Mouse (Mus musculus): Measurements from ENCODE around the gene B3gnt7. TPM values are rescaled to one million over a fixed set of nuclear protein-coding genes. Genes with fewer than 3 reads are reported as not detected.

Gene B3gnt7
- polyA plus RNA-seq, 1 experiment from 2014 or later, result 6.2 TPM

- Histone ChIP-seq H3K27me3 (replicated peaks; ENCODE audit: low read depth, poor library complexity, severe bottlenecking) (no peaks in the 10 kb centered on the region), H3K9me3 (no peaks in the 10 kb centered on the region), H3K27ac (replicated peaks) (no peak overlapping the region), H3K36me3 (replicated peaks) (no peaks in the 10 kb centered on the region), H3K4me1 (no peaks in the 10 kb centered on the region), H3K4me3 (no peak overlapping the region)
- no peak for DNase-seq (ENCODE audit: low spot score)
- 89% methylated on average over 5 of the region's 5 CpGs for WGBS
Measured at GRCm38 (mm10) chr1:86284101-86284500, 18.5 kb upstream of the B3gnt7 start.

DNA sequence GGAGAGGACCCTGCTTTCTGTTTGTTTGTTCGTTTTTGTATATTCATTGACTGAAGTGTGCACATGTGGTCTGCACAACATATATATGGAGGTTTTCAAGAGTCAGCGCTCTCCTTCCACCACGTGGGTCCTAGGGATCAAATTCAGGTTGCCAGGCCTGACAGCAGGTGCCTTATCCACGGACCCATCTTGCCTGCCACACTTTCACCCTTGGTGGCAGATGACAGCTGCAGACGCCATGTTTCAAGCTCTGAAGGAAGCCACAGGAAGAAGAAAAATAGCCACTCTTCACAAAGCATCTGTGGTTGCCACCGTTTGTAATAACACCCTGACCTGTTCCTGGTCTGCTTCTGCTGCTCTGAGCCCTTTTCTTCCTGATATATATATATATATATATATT lies 17.3 kb upstream of the B3gnt7 start:
- DNase-seq (ENCODE audit: low spot score), result no peak
- no peaks in the 10 kb centered on the region for H3K9me3 ChIP-seq
- no peaks in the 10 kb centered on the region for H3K27me3 ChIP-seq (replicated peaks; ENCODE audit: low read depth, poor library complexity, severe bottlenecking)
- H3K27ac ChIP-seq (replicated peaks), result no peak overlapping the region
- 81% methylated on average over 6 of the region's 6 CpGs for WGBS
- H3K4me3 ChIP-seq, result no peak overlapping the region
- no peaks in the 10 kb centered on the region for H3K36me3 ChIP-seq (replicated peaks)
- H3K4me1 ChIP-seq, result no peaks in the 10 kb centered on the region

- DNase-seq (ENCODE audit: low spot score), result no peak
- H3K27me3 ChIP-seq (replicated peaks; ENCODE audit: low read depth, poor library complexity, severe bottlenecking), result no peaks in the 10 kb centered on the region
- H3K4me1 ChIP-seq, result no peaks in the 10 kb centered on the region
- no peaks in the 10 kb centered on the region for H3K36me3 ChIP-seq (replicated peaks)
- H3K9me3 ChIP-seq, result no peaks in the 10 kb centered on the region
- H3K27ac ChIP-seq (replicated peaks), result no peak overlapping the region
- H3K4me3 ChIP-seq, result no peak overlapping the region
- 88% methylated on average over 4 of the region's 4 CpGs for WGBS
Measured at GRCm38 (mm10) chr1:86287473-86287872, 15.2 kb upstream of the B3gnt7 start.

DNA sequence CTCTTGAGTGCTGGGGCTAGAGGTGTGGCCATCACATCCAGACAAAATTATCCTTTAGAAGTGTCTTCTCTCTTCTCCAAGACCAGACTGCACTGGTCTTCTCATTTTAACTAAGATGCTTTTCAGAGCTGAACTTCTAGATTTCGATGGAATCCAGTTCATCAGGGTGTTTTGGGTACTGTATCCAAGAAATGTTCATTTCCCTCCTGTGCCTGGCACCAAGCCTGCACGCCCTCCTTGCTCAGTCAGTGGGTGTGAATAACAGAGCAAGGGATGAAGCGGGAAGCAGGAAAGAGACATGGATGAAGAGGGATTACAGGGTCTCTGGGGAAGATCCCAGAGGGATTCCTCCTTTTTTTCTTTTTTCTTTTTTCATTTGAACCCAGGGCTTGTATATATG lies 12.2 kb upstream of the B3gnt7 start:
- no peaks in the 10 kb centered on the region for H3K36me3 ChIP-seq (replicated peaks)
- H3K9me3 ChIP-seq, result no peaks in the 10 kb centered on the region
- H3K27me3 ChIP-seq (replicated peaks; ENCODE audit: low read depth, poor library complexity, severe bottlenecking), result no peaks in the 10 kb centered on the region
- DNase-seq (ENCODE audit: low spot score), result no peak
- peaks cover 12% of the 10 kb centered on the region; the same call in 1 of the 2 replicates for H3K4me1 ChIP-seq
- 67% methylated on average over 3 of the region's 3 CpGs for WGBS
- no peak overlapping the region for H3K4me3 ChIP-seq
- no peak overlapping the region for H3K27ac ChIP-seq (replicated peaks)

- Histone ChIP-seq H3K36me3 (replicated peaks) (no peaks in the 10 kb centered on the region), H3K27ac (replicated peaks) (no peak overlapping the region), H3K4me1 (peaks cover 12% of the 10 kb centered on the region; the same call in 1 of the 2 replicates), H3K9me3 (no peaks in the 10 kb centered on the region), H3K4me3 (no peak overlapping the region), H3K27me3 (replicated peaks; ENCODE audit: low read depth, poor library complexity, severe bottlenecking) (peaks cover 17% of the 10 kb centered on the region)
- 89% methylated on average over 3 of the region's 3 CpGs for WGBS
- DNase-seq (ENCODE audit: low spot score), result no peak
Measured at GRCm38 (mm10) chr1:86293091-86293490, 9.5 kb upstream of the B3gnt7 start.

GRCm38 (mm10) chr1:86293868-86294267 lies 8.8 kb upstream of the B3gnt7 start:
- WGBS, result 89% methylated on average over 5 of the region's 5 CpGs
- no peak overlapping the region for H3K4me3 ChIP-seq
- H3K27ac ChIP-seq (replicated peaks), result no peak overlapping the region
- DNase-seq (ENCODE audit: low spot score), result no peak
- peaks cover 19% of the 10 kb centered on the region for H3K27me3 ChIP-seq (replicated peaks; ENCODE audit: low read depth, poor library complexity, severe bottlenecking)
- H3K9me3 ChIP-seq, result no peaks in the 10 kb centered on the region
- H3K36me3 ChIP-seq (replicated peaks), result no peaks in the 10 kb centered on the region
- peaks cover 12% of the 10 kb centered on the region; the same call in 1 of the 2 replicates for H3K4me1 ChIP-seq

DNA sequence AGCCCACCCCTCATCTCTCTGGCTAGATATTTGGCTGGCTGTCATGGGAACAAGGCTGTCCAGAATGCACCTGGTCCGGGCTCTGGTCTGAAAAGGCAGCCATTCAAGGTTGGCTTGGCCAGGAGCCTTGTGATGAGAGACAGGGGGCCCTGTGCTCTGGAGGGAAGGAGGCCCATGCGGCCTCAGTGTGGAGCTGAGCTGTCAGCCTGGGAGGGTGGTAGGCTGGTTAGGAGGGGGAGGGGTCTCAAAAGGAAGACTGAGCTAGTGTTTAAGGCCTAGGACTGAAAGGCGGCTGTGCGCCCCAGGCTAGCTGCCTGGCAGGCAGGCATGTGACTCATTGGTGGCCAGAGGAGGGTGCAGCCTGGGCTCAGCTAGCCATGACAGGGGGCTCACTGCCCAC lies 8.2 kb upstream of the B3gnt7 start:
- Histone ChIP-seq H3K4me3 (no peak overlapping the region), H3K9me3 (no peaks in the 10 kb centered on the region), H3K27me3 (replicated peaks; ENCODE audit: low read depth, poor library complexity, severe bottlenecking) (peaks cover 19% of the 10 kb centered on the region), H3K36me3 (replicated peaks) (no peaks in the 10 kb centered on the region), H3K27ac (replicated peaks) (no peak overlapping the region), H3K4me1 (peaks cover 12% of the 10 kb centered on the region; the same call in 1 of the 2 replicates)
- 12% methylated on average over 4 of the region's 4 CpGs for WGBS
- peak; percentile 20 for DNase-seq (ENCODE audit: low spot score)

DNA sequence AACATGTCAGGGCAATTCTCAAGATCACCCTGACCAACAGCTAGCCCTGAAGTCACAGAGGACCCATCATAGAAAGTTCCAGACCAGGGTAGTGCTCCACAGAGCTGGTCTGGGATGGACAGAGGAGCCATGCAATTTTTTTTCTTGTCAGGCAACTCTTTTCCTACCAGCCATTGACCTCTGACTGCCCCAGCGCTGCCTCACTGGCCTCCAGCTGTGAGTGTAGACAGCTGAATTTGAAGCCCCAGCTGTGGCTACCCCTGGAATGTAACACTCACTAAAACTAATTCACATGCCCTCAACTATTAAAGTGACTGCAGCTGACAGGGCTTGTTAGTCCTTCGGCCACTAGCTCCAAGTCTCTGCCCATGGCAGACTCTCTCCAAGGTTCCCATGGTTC lies 2.5 kb upstream of the B3gnt7 start:
- Histone ChIP-seq H3K4me1 (peaks cover 44% of the 10 kb centered on the region), H3K36me3 (replicated peaks) (peaks cover under 1% of the 10 kb centered on the region), H3K27ac (replicated peaks) (no peak overlapping the region), H3K4me3 (no peak overlapping the region), H3K27me3 (replicated peaks; ENCODE audit: low read depth, poor library complexity, severe bottlenecking) (peaks cover 69% of the 10 kb centered on the region), H3K9me3 (no peaks in the 10 kb centered on the region)
- 24% methylated on average over 2 of the region's 2 CpGs for WGBS
- DNase-seq (ENCODE audit: low spot score), result peak; percentile 45

DNA sequence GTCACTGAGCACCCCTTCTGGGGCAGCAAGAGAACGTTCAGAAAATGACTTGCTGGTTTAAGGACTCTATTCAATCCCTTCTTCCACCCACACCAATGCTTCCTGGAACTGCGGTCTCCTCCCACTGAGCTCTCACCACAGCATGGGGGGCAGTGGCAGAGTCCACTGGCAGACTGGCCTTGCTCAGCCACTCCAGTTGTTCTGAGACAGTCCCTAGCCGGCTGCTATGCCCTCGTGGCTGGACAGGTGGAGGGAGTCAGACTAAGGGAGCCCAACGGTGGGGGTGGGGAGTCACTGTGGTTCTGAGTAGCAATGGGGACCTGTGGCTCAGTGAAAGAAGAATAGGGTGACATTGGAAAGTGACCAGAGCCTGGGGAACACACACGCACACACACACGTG lies 1.9 kb upstream of the B3gnt7 start:
- peaks cover 75% of the 10 kb centered on the region for H3K27me3 ChIP-seq (replicated peaks; ENCODE audit: low read depth, poor library complexity, severe bottlenecking)

DNA sequence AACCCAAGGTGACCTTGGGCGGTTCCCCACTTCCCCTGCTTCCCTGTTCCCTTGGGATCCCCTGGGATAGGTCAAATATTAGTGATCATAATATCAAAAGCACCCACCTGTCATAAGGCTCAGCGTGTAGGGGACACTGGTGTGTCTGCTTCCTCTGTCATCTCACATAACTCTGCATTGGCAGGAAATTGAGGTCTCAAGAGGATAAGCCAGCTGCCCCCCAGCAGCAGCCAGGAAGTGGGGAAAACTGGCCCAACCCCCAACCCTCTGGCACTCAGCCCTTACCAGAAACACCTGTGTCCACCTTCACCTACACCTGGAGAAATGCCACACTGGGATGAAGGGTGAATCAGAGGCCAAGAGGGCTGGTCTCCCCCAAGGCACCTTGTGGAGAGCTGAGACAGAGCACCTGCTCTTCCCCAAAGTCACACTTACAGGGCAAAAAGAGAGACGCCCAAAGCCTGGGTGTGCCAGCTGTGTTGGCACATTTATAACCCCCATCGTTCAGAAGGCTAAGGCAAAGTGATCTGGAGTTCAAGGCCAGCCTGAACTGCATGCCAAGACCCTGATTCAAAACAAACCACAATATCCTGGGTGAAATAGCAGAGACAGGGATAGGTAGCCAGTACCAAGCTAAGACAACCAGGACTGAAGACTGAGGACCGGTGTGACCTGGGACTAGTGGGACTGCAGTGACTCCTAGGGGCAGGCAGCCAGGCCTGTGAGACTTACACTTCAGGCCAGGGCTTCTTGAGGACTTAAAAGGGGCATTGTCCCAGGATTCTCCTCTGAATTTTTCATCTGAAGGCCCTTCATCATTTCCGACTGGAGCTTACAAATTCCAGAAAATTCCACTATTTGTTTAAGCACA lies 1.2 kb upstream of the B3gnt7 start:
- Histone ChIP-seq H3K4me1 (peaks cover 42% of the 10 kb centered on the region), H3K4me3 (no peak overlapping the region), H3K27me3 (replicated peaks; ENCODE audit: low read depth, poor library complexity, severe bottlenecking) (peaks cover 77% of the 10 kb centered on the region), H3K36me3 (replicated peaks) (peaks cover 13% of the 10 kb centered on the region), H3K9me3 (no peaks in the 10 kb centered on the region; the same call in 1 of the 2 replicates), H3K27ac (replicated peaks) (no peak overlapping the region)
- WGBS, result 47% methylated on average over 6 of the region's 6 CpGs
- DNase-seq (ENCODE audit: low spot score), result no peak

More for the DNA sequence above, 1.9 kb upstream of the B3gnt7 start:
- peaks cover 42% of the 10 kb centered on the region for H3K4me1 ChIP-seq
- no peak overlapping the region for H3K4me3 ChIP-seq
- 56% methylated on average over 7 of the region's 7 CpGs for WGBS
- no peak overlapping the region for H3K27ac ChIP-seq (replicated peaks)
- H3K9me3 ChIP-seq, result no peaks in the 10 kb centered on the region; the same call in 1 of the 2 replicates
- no peak for DNase-seq (ENCODE audit: low spot score)
- peaks cover 6% of the 10 kb centered on the region for H3K36me3 ChIP-seq (replicated peaks)

DNA sequence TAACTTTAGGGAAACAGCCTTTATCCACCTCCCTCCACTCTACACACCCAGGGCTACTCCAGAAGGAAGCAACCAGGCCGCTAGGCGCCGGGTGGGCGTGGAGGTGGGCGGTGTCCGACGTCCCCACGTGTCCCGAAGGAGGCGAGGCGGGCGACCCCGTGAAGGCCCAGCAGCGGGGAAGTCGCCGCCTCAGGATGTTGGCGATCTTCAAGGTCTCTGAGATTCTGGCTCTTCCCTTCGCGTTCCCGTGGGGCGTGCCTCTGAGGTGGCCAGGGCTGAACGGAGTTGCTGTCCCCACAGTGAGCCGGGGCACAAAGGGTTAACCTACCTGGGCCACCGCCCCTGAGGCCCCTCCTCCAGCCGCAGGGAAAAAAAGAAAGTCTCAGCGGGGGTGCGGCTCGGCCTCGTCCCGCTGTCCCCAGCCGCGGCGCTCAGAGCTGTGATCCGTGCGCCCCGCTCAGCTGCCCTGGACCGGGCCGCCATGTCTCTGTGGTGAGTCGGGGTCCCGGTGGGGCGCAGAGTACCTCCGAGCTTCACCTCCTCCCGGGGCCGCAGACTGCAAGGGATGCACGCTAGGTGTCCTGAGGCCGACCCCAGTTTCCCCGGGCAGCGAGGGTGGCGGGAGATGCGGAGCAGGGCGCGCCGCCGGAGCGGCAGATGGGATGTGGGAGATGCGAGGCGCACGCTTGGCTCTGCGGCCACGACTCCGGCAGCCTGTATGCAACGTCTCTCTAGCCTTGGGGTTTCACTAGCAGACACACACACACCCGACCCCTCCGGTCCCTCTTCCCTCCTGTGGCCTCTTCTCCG lies 636 bp downstream of the B3gnt7 start:
- Histone ChIP-seq H3K27me3 (replicated peaks; ENCODE audit: low read depth, poor library complexity, severe bottlenecking) (peaks cover 72% of the 10 kb centered on the region), H3K4me3 (peak overlapping the region; percentile 81), H3K9me3 (no peaks in the 10 kb centered on the region; the same call in 1 of the 2 replicates), H3K27ac (replicated peaks) (peak overlapping the region; percentile 80), H3K4me1 (peaks cover 51% of the 10 kb centered on the region), H3K36me3 (replicated peaks) (peaks cover 16% of the 10 kb centered on the region)
- DNase-seq (ENCODE audit: low spot score), result peak; percentile 87
- under 1% methylated on average over 65 of the region's 65 CpGs for WGBS

DNA sequence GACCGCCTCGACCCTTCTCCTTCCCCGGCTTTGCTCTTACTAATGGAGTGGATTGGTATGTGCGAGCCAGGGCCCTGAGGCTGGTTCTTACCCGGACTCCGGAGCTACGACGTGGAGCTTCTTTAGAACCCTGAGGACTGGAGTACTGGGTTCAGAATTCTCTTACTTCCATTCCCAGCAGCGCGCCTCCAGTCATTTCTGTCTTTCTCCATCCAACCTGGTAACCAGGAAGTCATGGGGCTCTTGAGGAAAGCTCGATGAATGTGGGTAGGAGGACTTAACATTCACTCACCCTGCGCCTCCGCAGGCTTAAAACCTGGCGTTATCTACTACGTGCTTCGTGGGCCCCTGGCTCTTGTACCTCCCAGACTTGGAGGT lies 1.2 kb downstream of the B3gnt7 start:
- peak overlapping the region; percentile 80 for H3K27ac ChIP-seq (replicated peaks)
- peaks cover 16% of the 10 kb centered on the region for H3K36me3 ChIP-seq (replicated peaks)
- 2% methylated on average over 16 of the region's 16 CpGs for WGBS
- peak overlapping the region; percentile 81 for H3K4me3 ChIP-seq
- peaks cover 54% of the 10 kb centered on the region for H3K4me1 ChIP-seq
- no peaks in the 10 kb centered on the region; the same call in 1 of the 2 replicates for H3K9me3 ChIP-seq
- H3K27me3 ChIP-seq (replicated peaks; ENCODE audit: low read depth, poor library complexity, severe bottlenecking), result peaks cover 73% of the 10 kb centered on the region
- DNase-seq (ENCODE audit: low spot score), result no peak

All from embryonic facial prominence, embryonic 10.5 days (tissue).